Mouse (Mus musculus) MEL (cell line): ENCODE results near the gene Ak6. TPM values are rescaled to one million over a fixed set of nuclear protein-coding genes. Genes with fewer than 3 reads are reported as not detected.

Experiments
- DNase-seq: peaks from one replicate; pipeline ENCODE4 v3.0.0; 2011; ENCODE audit warnings: low read depth, low spot score
- H3K27ac ChIP-seq: 2 replicates; pipeline ENCODE4 v1.5.1; 2012; ENCODE audit warnings: low read depth, mild to moderate bottlenecking, control low read depth, low read length, moderate library complexity; ENCODE audit not compliant: control insufficient read depth
- H3K27me3 ChIP-seq, 2 experiments: fragments of 150-350 bp in 1 of 2; sonication (generic) in 1 of 2; 2 replicates each; pipeline ENCODE4 v1.6.1; 2012; ENCODE audit warnings: low read length in 2 of 2, mild to moderate bottlenecking in 2 of 2, improper control_type of control experiment in 1 of 2, moderate library complexity in 1 of 2; ENCODE audit not compliant: insufficient read depth in 2 of 2, control insufficient read depth in 1 of 2
- H3K36me3 ChIP-seq, 2 experiments: 2 replicates each; pipeline ENCODE4 v1.6.1; 2012 to 2014; ENCODE audit warnings: low read length in 2 of 2, improper control_type of control experiment in 1 of 2, inconsistent platforms in 1 of 2, mild to moderate bottlenecking in 1 of 2; ENCODE audit not compliant: insufficient read depth in 2 of 2, control insufficient read depth in 1 of 2
- H3K4me1 ChIP-seq, 2 experiments: fragments of 150-350 bp in 1 of 2; sonication (generic) in 1 of 2; 2 replicates each; pipeline ENCODE4 v1.6.1; 2012; ENCODE audit warnings: low read length in 2 of 2, improper control_type of control experiment in 1 of 2, mild to moderate bottlenecking in 1 of 2; ENCODE audit not compliant: insufficient read depth in 2 of 2, control insufficient read depth in 1 of 2
- H3K4me3 ChIP-seq, 2 experiments: fragments of 150-350 bp in 1 of 2; sonication (generic) in 1 of 2; 2 replicates each; pipeline ENCODE4 v1.5.1; 2012; ENCODE audit warnings: low read depth in 2 of 2, low read length in 2 of 2, mild to moderate bottlenecking in 2 of 2, moderate library complexity in 2 of 2, control low read depth in 1 of 2, improper control_type of control experiment in 1 of 2; ENCODE audit not compliant: control insufficient read depth in 1 of 2, insufficient read depth in 1 of 2
- H3K79me2 ChIP-seq: 2 replicates; pipeline ENCODE4 v1.6.1; 2012; ENCODE audit warnings: mild to moderate bottlenecking, low read length, moderate library complexity; ENCODE audit not compliant: control insufficient read depth, poor library complexity, insufficient read depth
- H3K9ac ChIP-seq: 2 replicates; pipeline ENCODE4 v1.6.1; 2012; ENCODE audit warnings: low read depth, mild to moderate bottlenecking, control low read depth, low read length, moderate library complexity; ENCODE audit not compliant: control insufficient read depth, poor library complexity, severe bottlenecking
- H3K9me3 ChIP-seq: fragments of 150-350 bp; sonication (generic); replicated peaks from 2 replicates; pipeline ENCODE4 v1.6.1; 2012; ENCODE audit warnings: mild to moderate bottlenecking, low read length, improper control_type of control experiment, moderate library complexity; ENCODE audit not compliant: insufficient read depth
- CHD1 ChIP-seq: IDR thresholded peaks from 2 replicates; pipeline ENCODE4 v1.6.1; 2012; ENCODE audit warnings: low read depth, mild to moderate bottlenecking, inconsistent platforms, low read length, improper control_type of control experiment
- CTCF ChIP-seq, 3 experiments: IDR thresholded peaks in 2 of 3; conservative IDR thresholded peaks in 1 of 3; 2 replicates each; pipeline ENCODE4 v1.5.1; 2011 to 2012; ENCODE audit warnings: low read length in 3 of 3, low read depth in 2 of 3, mild to moderate bottlenecking in 2 of 3, improper control_type of control experiment in 1 of 3, inconsistent platforms in 1 of 3, mixed read lengths in 1 of 3, moderate library complexity in 1 of 3; ENCODE audit not compliant: control insufficient read depth in 1 of 3, insufficient read depth in 1 of 3, poor library complexity in 1 of 3, severe bottlenecking in 1 of 3
- EP300 ChIP-seq, 2 experiments: IDR thresholded peaks; 2 replicates each; pipeline ENCODE4 v1.6.1; 2011; ENCODE audit warnings: improper control_type of control experiment in 2 of 2, low read length in 2 of 2, low read depth in 1 of 2, mild to moderate bottlenecking in 1 of 2
- ETS1 ChIP-seq: IDR thresholded peaks from 2 replicates; pipeline ENCODE4 v1.6.1; 2012; ENCODE audit warnings: low read depth, mild to moderate bottlenecking, inconsistent platforms, low read length, improper control_type of control experiment, moderate library complexity
- GATA1 ChIP-seq: IDR thresholded peaks from 2 replicates; pipeline ENCODE4 v1.6.1; 2011; ENCODE audit warnings: low read depth, low read length, improper control_type of control experiment
- JUND ChIP-seq: IDR thresholded peaks from 2 replicates; pipeline ENCODE4 v1.6.1; 2011; ENCODE audit warnings: low read depth, mild to moderate bottlenecking, improper control_type of control experiment, low read length
- KAT2A ChIP-seq: conservative IDR thresholded peaks from 2 replicates; pipeline ENCODE4 v1.6.1; 2012; ENCODE audit warnings: low read depth, low read length, improper control_type of control experiment, inconsistent platforms
- MAX ChIP-seq: IDR thresholded peaks from 2 replicates; pipeline ENCODE4 v1.6.1; 2011; ENCODE audit warnings: low read length, improper control_type of control experiment
- MAZ ChIP-seq: IDR thresholded peaks from 2 replicates; pipeline ENCODE4 v1.6.1; 2012; ENCODE audit warnings: low read depth, mild to moderate bottlenecking, inconsistent platforms, low read length, improper control_type of control experiment
- MEF2A ChIP-seq: IDR thresholded peaks from 2 replicates; pipeline ENCODE4 v1.6.1; 2014; ENCODE audit warnings: low read depth, mild to moderate bottlenecking, inconsistent platforms, low read length, improper control_type of control experiment; ENCODE audit not compliant: poor library complexity, insufficient replicate concordance, severe bottlenecking; ENCODE audit errors: extremely low read depth
- MYB ChIP-seq: IDR thresholded peaks from 2 replicates; pipeline ENCODE4 v1.6.1; 2011; ENCODE audit warnings: mild to moderate bottlenecking, low read depth, low read length, improper control_type of control experiment
- NELFE ChIP-seq: IDR thresholded peaks from 2 replicates; pipeline ENCODE4 v1.6.1; 2011; ENCODE audit warnings: low read depth, low read length, improper control_type of control experiment
- NRF1 ChIP-seq: IDR thresholded peaks from 2 replicates; pipeline ENCODE4 v1.6.1; 2014; ENCODE audit warnings: low read depth, mild to moderate bottlenecking, inconsistent platforms, low read length, improper control_type of control experiment, moderate library complexity; ENCODE audit not compliant: poor library complexity, insufficient read depth, severe bottlenecking
- POLR2AphosphoS2 ChIP-seq: IDR thresholded peaks from 2 replicates; pipeline ENCODE4 v1.6.1; 2011; ENCODE audit warnings: low read length, improper control_type of control experiment
- RCOR1 ChIP-seq: IDR thresholded peaks from 2 replicates; pipeline ENCODE4 v1.6.1; 2012; ENCODE audit warnings: low read depth, mild to moderate bottlenecking, inconsistent platforms, low read length, improper control_type of control experiment
- SIN3A ChIP-seq: IDR thresholded peaks from 2 replicates; pipeline ENCODE4 v1.6.1; 2012; ENCODE audit warnings: low read length, improper control_type of control experiment, inconsistent platforms
- SMC3 ChIP-seq: IDR thresholded peaks from 2 replicates; pipeline ENCODE4 v1.6.1; 2011; ENCODE audit warnings: low read depth, low read length, improper control_type of control experiment
- TBP ChIP-seq: IDR thresholded peaks from 2 replicates; pipeline ENCODE4 v1.8.0; 2011; ENCODE audit warnings: low read depth, low read length, improper control_type of control experiment
- TCF12 ChIP-seq: IDR thresholded peaks from 2 replicates; pipeline ENCODE4 v1.6.1; 2014; ENCODE audit warnings: low read depth, mild to moderate bottlenecking, inconsistent platforms, low read length, improper control_type of control experiment, moderate library complexity
- UBTF ChIP-seq: IDR thresholded peaks from 2 replicates; pipeline ENCODE4 v1.6.1; 2012; ENCODE audit warnings: low read depth, mild to moderate bottlenecking, inconsistent platforms, low read length, improper control_type of control experiment, moderate library complexity, borderline replicate concordance; ENCODE audit not compliant: insufficient read depth
- USF2 ChIP-seq, 2 experiments: IDR thresholded peaks; 2 replicates each; pipeline ENCODE4 v1.6.1; 2011 to 2012; ENCODE audit warnings: improper control_type of control experiment in 2 of 2, low read length in 2 of 2, borderline replicate concordance in 1 of 2, inconsistent platforms in 1 of 2, low read depth in 1 of 2, mild to moderate bottlenecking in 1 of 2; ENCODE audit not compliant: insufficient read depth in 1 of 2
- ZNF384 ChIP-seq: IDR thresholded peaks from 2 replicates; pipeline ENCODE4 v1.6.1; 2012; ENCODE audit warnings: low read depth, mild to moderate bottlenecking, inconsistent platforms, low read length, improper control_type of control experiment
- polyA plus RNA-seq, 2 experiments: library from polyadenylated mRNA; stranded (reverse) in 1 of 2; unstranded in 1 of 2; fragments of >175 nt in 1 of 2; fragments of >200 nt in 1 of 2; gene quantifications; 2 replicates each; pipeline versions ENCODE4 v1.2.1 to v1.2.4; 2012; ENCODE audit warnings: low replicate concordance in 2 of 2, low read depth in 1 of 2; ENCODE audit not compliant: insufficient read length in 2 of 2, insufficient read depth in 1 of 2, missing spikeins in 1 of 2
- total RNA-seq: library from RNA; depleted of rRNA; stranded (reverse); fragments of 300-350 nt; gene quantifications from 2 replicates; pipeline ENCODE4 v1.2.3, GENCODE M21; 2012

Ak6 gene
- total and polyA plus RNA-seq, 3 experiments, result 199 to 234 (median 216) TPM

- no peak overlapping the region for H3K4me3 ChIP-seq
- DNase-seq, result peak; percentile 66
- H3K27ac ChIP-seq, result no peak overlapping the region
- H3K4me1 ChIP-seq, result peaks cover 0 to 3% of the 10 kb centered on the region in 2 experiments; a peak in 1 of 4 replicates
- peaks cover 14 to 35% of the 10 kb centered on the region in 2 experiments for H3K36me3 ChIP-seq
- no peaks in the 10 kb centered on the region for H3K79me2 ChIP-seq
- no peak for TF ChIP-seq CHD1
- peak; percentile 80 for TF ChIP-seq ZNF384
- TF ChIP-seq TBP, result no peak
- 0 out of 2 replicates have a peak, but pooled peaks have one; percentile 23 for TF ChIP-seq GATA1
- TF ChIP-seq JUND, result no peak
- no peak for TF ChIP-seq RCOR1
- peak; percentile 34; the same call in 1 of the 2 replicates for TF ChIP-seq ETS1
- TF ChIP-seq KAT2A, result no peak
- no peak for TF ChIP-seq NELFE
- TF ChIP-seq CTCF (IDR thresholded peaks at IDR 0.05 in 2 of 3, conservative IDR thresholded peaks at IDR 0.05 in 1 of 3; ENCODE audit: control insufficient read depth in 1 of 3, insufficient read depth in 1 of 3, low read depth in 2 of 3, low read length in 3 of 3, poor library complexity in 1 of 3, severe bottlenecking in 1 of 3), result no peak
- H3K27me3 ChIP-seq, result no peaks in the 10 kb centered on the region
- H3K9ac ChIP-seq, result no peak overlapping the region
- H3K9me3 ChIP-seq, result no peaks in the 10 kb centered on the region
Measured at GRCm38 (mm10) chr13:100634106-100634691, 16.6 kb upstream of the Ak6 start.

DNA sequence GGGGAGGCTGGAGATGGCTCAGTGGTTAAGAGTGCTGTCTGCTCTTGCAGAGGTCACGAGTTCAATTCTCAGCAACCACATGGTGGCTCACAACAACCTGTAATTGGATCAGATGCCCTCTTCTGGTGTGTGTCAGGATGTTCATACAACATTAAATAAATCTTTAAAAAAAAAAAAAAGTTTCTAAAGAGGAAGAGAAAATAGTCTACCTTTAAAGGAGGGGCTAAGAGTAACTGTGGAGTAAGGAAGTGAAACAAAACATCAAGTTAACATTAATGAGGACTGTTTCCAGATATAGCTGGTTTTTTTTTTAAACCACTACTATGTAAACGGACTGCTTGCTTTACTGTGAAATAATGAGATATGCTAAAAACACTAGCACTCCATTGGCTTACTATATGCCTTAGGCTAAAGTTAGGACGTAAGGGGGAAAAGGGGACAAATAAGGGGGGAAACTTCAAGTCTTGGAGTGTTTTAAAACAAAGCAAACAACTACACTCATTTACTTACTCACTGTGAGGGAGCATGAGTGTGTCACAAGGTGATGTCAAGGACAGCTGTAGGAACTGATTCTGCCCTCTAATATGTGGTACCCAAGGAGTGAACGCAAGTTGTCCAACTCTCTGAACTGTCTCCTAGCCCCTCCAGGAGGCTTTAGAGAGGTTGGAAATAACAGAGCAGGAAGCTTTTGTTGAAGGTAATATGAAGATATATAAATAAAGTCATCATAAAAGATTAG is 8.1 kb upstream of the Ak6 start:
- DNase-seq, result no peak
- peaks cover 0 to 26% of the 10 kb centered on the region in 2 experiments; a peak in 2 of 4 replicates for H3K36me3 ChIP-seq
- no peak overlapping the region for H3K9ac ChIP-seq
- H3K79me2 ChIP-seq, result no peaks in the 10 kb centered on the region
- no peaks in the 10 kb centered on the region for H3K4me1 ChIP-seq
- no peak overlapping the region for H3K4me3 ChIP-seq
- no peaks in the 10 kb centered on the region for H3K9me3 ChIP-seq
- no peak overlapping the region for H3K27ac ChIP-seq
- no peaks in the 10 kb centered on the region for H3K27me3 ChIP-seq
- TF ChIP-seq JUND, result no peak
- peak; percentile 31; the same call in 1 of the 2 replicates for TF ChIP-seq ZNF384

GRCm38 (mm10) chr13:100648223-100648622 is 2.6 kb upstream of the Ak6 start:
- Histone ChIP-seq H3K79me2 (peaks cover 24% of the 10 kb centered on the region), H3K4me1 (peaks cover 0 to 3% of the 10 kb centered on the region in 2 experiments; a peak in 2 of 4 replicates), H3K27ac (no peak overlapping the region), H3K9me3 (no peaks in the 10 kb centered on the region), H3K36me3 (peaks cover 2 to 17% of the 10 kb centered on the region in 2 experiments; a peak in 3 of 4 replicates), H3K27me3 (no peaks in the 10 kb centered on the region), H3K4me3 (no peak overlapping the region), H3K9ac (no peak overlapping the region)
- no peak for DNase-seq
- TF ChIP-seq ZNF384 (no peak), POLR2AphosphoS2 (no peak), SIN3A (no peak), CTCF (IDR thresholded peaks at IDR 0.05 in 2 of 3, conservative IDR thresholded peaks at IDR 0.05 in 1 of 3; ENCODE audit: control insufficient read depth in 1 of 3, insufficient read depth in 1 of 3, low read depth in 2 of 3, low read length in 3 of 3, poor library complexity in 1 of 3, severe bottlenecking in 1 of 3) (no peak), EP300 (IDR thresholded peaks at IDR 0.05; ENCODE audit: low read depth in 1 of 2, low read length in 2 of 2) (no peak), MYB (no peak), NRF1 (no peak), UBTF (no peak), NELFE (no peak), SMC3 (no peak), USF2 (IDR thresholded peaks at IDR 0.05; ENCODE audit: borderline replicate concordance in 1 of 2, insufficient read depth in 1 of 2, low read depth in 1 of 2, low read length in 2 of 2) (no peak), TCF12 (no peak), MAZ (no peak), GATA1 (no peak), RCOR1 (no peak), MAX (no peak), MEF2A (no peak), KAT2A (no peak)
